Mouse (Mus musculus) heart, postnatal 0 days (tissue): ENCODE measurements at regions not wholly inside any gene's neighbourhood (a gene's known extent, or its start where the extent isn't known, plus 50 kb on each side); places are given as distances from the start of the nearest gene placed in this dataset.
"Not testable (repeated sequence)": the region's sequence is repeated elsewhere in the genome, so short reads cannot be mapped to it uniquely, and the experiment has no call there.

Source experiments
- ATAC-seq: fragments of 200-750 bp; cut with Nextera tagmentation; 2 replicates; pipeline ENCODE4 v1.8.0; 2017; ENCODE audit warnings: low read depth, moderate number of reproducible peaks, moderate library complexity; ENCODE audit not compliant: insufficient read depth
- DNase-seq: peaks from one replicate; pipeline ENCODE4 v3.0.0-alpha.2; 2016; ENCODE audit warnings: low spot score
- H3K27ac ChIP-seq: fragments of 300-500 bp; sonication (generic); 2 replicates; pipeline ENCODE4 v1.5.1; 2014; ENCODE audit warnings: low read depth, mild to moderate bottlenecking
- H3K27me3 ChIP-seq: fragments of 300-500 bp; sonication (generic); 2 replicates; pipeline ENCODE4 v1.6.1; 2014; ENCODE audit warnings: low read length, mixed read lengths; ENCODE audit not compliant: control insufficient read depth, insufficient read depth
- H3K36me3 ChIP-seq: fragments of 300-500 bp; sonication (generic); replicated peaks from 2 replicates; pipeline ENCODE4 v1.6.1; 2014; ENCODE audit warnings: low read length, mixed read lengths; ENCODE audit not compliant: control insufficient read depth, insufficient read depth
- H3K4me1 ChIP-seq: fragments of 300-500 bp; sonication (generic); 2 replicates; pipeline ENCODE4 v1.6.1; 2014; ENCODE audit warnings: antibody characterized with exemption; ENCODE audit not compliant: control insufficient read depth, insufficient read depth
- H3K4me2 ChIP-seq: fragments of 300-500 bp; sonication (generic); 2 replicates; pipeline ENCODE4 v1.6.1; 2014; ENCODE audit warnings: low read depth, mild to moderate bottlenecking, low read length, moderate library complexity
- H3K4me3 ChIP-seq: fragments of 300-500 bp; sonication (generic); 2 replicates; pipeline ENCODE4 v1.5.1; 2014; ENCODE audit warnings: low read depth, low read length
- H3K9ac ChIP-seq: fragments of 300-500 bp; sonication (generic); replicated peaks from 2 replicates; pipeline ENCODE4 v1.6.1; 2014; ENCODE audit warnings: low read depth, low read length, mixed read lengths
- H3K9me3 ChIP-seq: fragments of 300-500 bp; sonication (generic); replicated peaks from 2 replicates; pipeline ENCODE4 v1.6.1; 2016; ENCODE audit warnings: low read length; ENCODE audit not compliant: control insufficient read depth
- CTCF ChIP-seq: IDR thresholded peaks from 2 replicates; pipeline ENCODE4 v1.5.1; 2016; ENCODE audit warnings: antibody characterized with exemption, control low read depth, low read depth
- EP300 ChIP-seq: IDR thresholded peaks from 2 replicates; pipeline ENCODE4 v1.6.1; 2016; ENCODE audit warnings: antibody characterized with exemption, low read depth
- WGBS: fragments of 180-500 bp; shearing (Covaris S2); extraction: QIAGEN DNeasy Blood & Tissue Kit; methylation state at CpG from one replicate; pipeline ENCODE4 v1.1.7; 2014; 5-methylcytosine and 5-hydroxymethylcytosine counted together

DNA sequence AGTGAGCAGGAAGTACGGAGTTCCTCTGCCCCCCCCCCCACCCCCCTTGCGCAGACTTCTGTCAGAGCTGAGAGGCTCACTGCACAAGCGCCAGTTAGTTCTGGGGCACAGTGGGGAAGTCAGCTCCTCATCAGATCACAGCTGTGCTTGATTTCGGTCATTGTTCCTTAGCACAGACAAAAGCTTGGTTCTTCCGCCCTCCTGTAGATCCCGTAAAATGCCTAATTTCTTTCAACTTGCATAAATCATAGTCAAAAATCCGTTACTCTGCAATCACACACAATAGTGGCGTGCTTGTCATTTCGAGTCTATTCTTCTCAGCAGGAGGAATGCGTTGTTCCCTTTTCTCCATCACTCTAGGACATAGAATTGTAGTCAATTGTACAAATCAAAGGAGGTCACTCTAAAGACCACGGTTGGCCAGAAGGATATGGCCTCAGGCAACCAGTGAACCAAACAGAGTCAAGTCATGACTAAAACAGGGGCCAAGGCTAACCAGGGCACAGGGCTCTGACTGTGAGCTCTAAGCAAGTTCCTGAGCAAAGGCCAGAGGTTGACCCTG, 83.3 kb upstream of the Gm10985 start:
- no peak overlapping the region for H3K9ac ChIP-seq
- H3K4me1 ChIP-seq, result no peaks in the 10 kb centered on the region
- WGBS, result 67% methylated on average over 11 of the region's 11 CpGs
- no peak overlapping the region for H3K4me2 ChIP-seq
- no peaks in the 10 kb centered on the region for H3K27me3 ChIP-seq
- H3K4me3 ChIP-seq, result no peak overlapping the region
- TF ChIP-seq CTCF, result no peak
- TF ChIP-seq EP300, result no peak
- no peaks in the 10 kb centered on the region for H3K9me3 ChIP-seq
- no peak for DNase-seq
- ATAC-seq, result no peak
- H3K27ac ChIP-seq, result no peak overlapping the region
- H3K36me3 ChIP-seq, result no peaks in the 10 kb centered on the region

DNA sequence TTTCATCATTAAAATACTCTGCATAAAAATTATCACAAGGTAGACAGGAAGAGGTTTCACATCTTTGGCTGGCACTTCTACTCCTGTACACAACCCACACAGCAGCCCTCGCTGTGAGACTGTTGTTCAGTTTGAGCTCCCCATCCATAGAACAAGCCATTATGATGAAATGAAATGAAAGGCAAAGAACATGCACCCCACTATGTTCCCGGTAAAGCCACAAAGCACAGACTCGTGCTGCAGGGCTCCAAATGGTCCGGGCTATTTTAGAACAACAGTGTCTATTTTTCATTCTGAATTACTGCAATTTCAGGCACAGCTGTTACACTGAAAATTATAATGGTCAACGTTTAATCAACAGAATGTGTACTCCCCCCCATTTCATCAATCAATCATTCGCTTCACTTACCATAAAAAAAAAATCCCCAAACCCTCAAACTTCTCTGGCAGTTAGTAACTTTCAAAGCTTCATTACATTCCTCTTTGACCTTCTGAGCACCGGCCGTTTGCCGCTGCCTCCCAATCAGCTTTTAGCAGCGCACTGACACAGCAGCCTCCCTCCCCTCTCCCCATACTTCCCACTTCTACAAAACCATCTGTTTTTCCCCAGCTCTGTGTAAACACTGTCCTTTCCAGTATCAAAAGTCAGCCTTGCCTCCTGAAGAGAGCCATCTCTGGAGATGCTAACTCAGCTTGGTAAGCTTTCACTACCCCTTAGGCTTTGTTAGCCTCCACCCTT, 88.6 kb upstream of the Gm10985 start:
- H3K27me3 ChIP-seq, result no peaks in the 10 kb centered on the region
- no peaks in the 10 kb centered on the region for H3K36me3 ChIP-seq
- H3K9me3 ChIP-seq, result 0 out of 2 replicates have a peak, but pooled peaks cover 3% of the 10 kb centered on the region
- no peak overlapping the region for H3K9ac ChIP-seq
- no peak overlapping the region for H3K4me2 ChIP-seq
- no peak for TF ChIP-seq CTCF
- no peak for TF ChIP-seq EP300
- no peak for DNase-seq
- 44% methylated on average over 10 of the region's 10 CpGs for WGBS
- no peak overlapping the region for H3K27ac ChIP-seq
- no peaks in the 10 kb centered on the region for H3K4me1 ChIP-seq
- ATAC-seq, result no peak
- no peak overlapping the region for H3K4me3 ChIP-seq

DNA sequence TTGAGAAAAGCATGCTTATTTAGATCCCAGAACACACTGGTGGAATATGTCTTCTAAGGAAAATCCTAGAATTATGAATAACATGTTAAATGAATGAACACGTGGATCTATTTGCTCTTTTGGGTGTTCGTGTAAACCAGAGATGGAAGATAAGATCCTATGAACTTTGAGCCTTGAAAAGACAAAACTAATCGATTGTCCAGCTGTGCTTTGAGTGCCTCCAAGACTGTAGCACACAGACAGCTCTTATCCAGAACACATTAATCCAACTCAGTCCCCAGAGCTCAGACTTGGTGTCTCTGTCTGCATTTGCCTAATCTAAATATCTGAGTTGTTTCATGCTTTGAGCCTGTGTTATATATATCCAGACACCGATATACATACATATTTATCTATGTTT, 80.0 kb upstream of the Frem2 start:
- 53% methylated on average over 4 of the region's 4 CpGs for WGBS
- Histone ChIP-seq H3K36me3 (no peaks in the 10 kb centered on the region), H3K4me2 (no peak overlapping the region), H3K4me1 (no peaks in the 10 kb centered on the region), H3K4me3 (no peak overlapping the region), H3K9ac (no peak overlapping the region), H3K27me3 (no peaks in the 10 kb centered on the region), H3K9me3 (no peaks in the 10 kb centered on the region), H3K27ac (no peak overlapping the region)
- no peak for DNase-seq
- TF ChIP-seq CTCF, result no peak
- TF ChIP-seq EP300, result no peak
- ATAC-seq, result no peak

DNA sequence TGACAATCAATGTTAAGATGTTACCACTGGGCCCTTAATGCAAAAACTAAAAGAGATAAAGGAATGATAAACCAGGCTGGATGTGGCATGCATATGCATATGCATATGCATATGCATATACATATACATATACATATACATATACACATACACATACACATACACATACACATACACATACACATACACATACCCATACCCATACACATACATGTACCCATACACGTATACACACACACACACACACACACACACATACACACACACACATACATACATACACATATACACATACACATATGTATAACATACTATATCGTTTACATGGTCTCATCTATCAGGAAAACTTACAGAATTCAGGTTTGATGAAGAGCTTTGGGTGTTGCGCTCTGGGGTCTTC, 78.5 kb upstream of the Frem2 start:
- ATAC-seq, result not testable (repeated sequence)

DNA sequence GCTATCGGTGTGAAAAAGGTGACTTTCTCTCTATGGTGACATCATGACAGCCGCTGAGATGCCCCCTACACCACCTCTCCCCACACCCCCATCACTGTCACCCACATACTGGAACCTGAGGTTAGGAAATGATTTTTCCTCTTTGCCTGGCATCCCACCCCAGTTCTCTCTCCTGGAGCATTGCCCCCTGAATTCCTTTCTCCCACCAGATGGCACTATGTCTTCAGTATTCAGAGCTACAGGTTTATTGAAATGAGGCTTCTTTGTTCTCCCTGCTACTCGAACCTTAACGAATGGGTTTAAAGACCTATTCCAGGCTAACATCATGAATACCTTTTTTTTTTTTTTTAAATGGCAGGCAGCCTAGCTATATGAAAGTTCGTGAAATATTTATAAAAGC, 78.0 kb upstream of the Frem2 start:
- 23% methylated on average over 5 of the region's 5 CpGs for WGBS
- Histone ChIP-seq H3K4me2 (no peak overlapping the region), H3K27me3 (no peaks in the 10 kb centered on the region), H3K9me3 (no peaks in the 10 kb centered on the region), H3K9ac (no peak overlapping the region), H3K36me3 (no peaks in the 10 kb centered on the region), H3K4me1 (no peaks in the 10 kb centered on the region), H3K27ac (no peak overlapping the region), H3K4me3 (no peak overlapping the region)
- DNase-seq (peak; percentile 41), ATAC-seq (no peak)
- peak; percentile 75 for TF ChIP-seq CTCF
- TF ChIP-seq EP300, result no peak

More for the DNA sequence above, 78.5 kb upstream of the Frem2 start:
- not testable (repeated sequence) for DNase-seq, H3K27ac ChIP-seq, H3K4me1 ChIP-seq, H3K9me3 ChIP-seq, H3K4me2 ChIP-seq, H3K9ac ChIP-seq, H3K27me3 ChIP-seq, H3K4me3 ChIP-seq, H3K36me3 ChIP-seq
- WGBS, result 79% methylated on average over 3 of the region's 3 CpGs

DNA sequence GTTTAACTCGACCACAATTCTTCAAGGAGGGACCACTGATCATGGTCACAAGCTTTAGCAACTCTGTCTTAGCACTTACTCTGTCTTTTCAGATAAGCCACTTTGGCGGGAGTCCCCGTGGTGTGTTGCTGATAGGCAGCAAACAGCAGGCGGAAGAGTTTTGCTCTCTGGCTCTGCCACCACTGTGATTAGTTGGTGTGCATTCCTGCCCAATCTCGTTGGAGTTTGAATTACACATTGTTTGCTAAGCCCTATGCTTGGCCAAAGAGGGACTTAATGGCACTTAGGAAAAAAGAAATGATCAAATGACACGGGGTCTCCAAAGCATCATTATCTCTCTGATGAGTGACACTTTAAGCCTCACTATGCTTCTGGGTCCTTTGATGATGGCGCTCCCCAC, 73.3 kb upstream of the Frem2 start:
- 0 out of 2 replicates have a peak, but pooled peaks have one; percentile 7 for TF ChIP-seq EP300
- TF ChIP-seq CTCF, result no peak
- DNase-seq, result peak; percentile 53
- Histone ChIP-seq H3K9ac (no peak overlapping the region), H3K4me3 (no peak overlapping the region), H3K4me1 (no peaks in the 10 kb centered on the region; the same call in 1 of the 2 replicates), H3K4me2 (peak overlapping the region; percentile 25), H3K36me3 (no peaks in the 10 kb centered on the region), H3K27me3 (no peaks in the 10 kb centered on the region), H3K9me3 (no peaks in the 10 kb centered on the region), H3K27ac (peak overlapping the region; percentile 65)
- WGBS, result 8% methylated on average over 7 of the region's 7 CpGs
- peak; percentile 53 for ATAC-seq
